Mouse (Mus musculus) testis, adult 2 months (tissue): Measurements from ENCODE around the gene Pigc. TPM values are rescaled to one million over a fixed set of nuclear protein-coding genes. Genes with fewer than 3 reads are reported as not detected.
A peak's percentile ranks its signal among the peaks of the same experiment; 100 is the strongest.

Source experiments
- H3K27ac ChIP-seq: fragments of 200-500 bp; 2 replicates; pipeline ENCODE4 v1.5.1; 2012; ENCODE audit warnings: low read depth, low read length; ENCODE audit not compliant: control insufficient read depth, insufficient read depth
- H3K27me3 ChIP-seq: fragments of 200-500 bp; 2 replicates; pipeline ENCODE4 v1.6.1; 2012; ENCODE audit warnings: mild to moderate bottlenecking, low read length, moderate library complexity; ENCODE audit not compliant: control insufficient read depth, insufficient read depth
- H3K36me3 ChIP-seq: fragments of 200-500 bp; 2 replicates; pipeline ENCODE4 v1.6.1; 2012; ENCODE audit warnings: mild to moderate bottlenecking, low read length; ENCODE audit not compliant: control insufficient read depth, insufficient read depth
- H3K4me1 ChIP-seq: fragments of 200-500 bp; 2 replicates; pipeline ENCODE4 v1.6.1; 2012; ENCODE audit warnings: low read length; ENCODE audit not compliant: control insufficient read depth, insufficient read depth
- H3K4me3 ChIP-seq: fragments of 200-500 bp; 2 replicates; pipeline ENCODE4 v1.5.1; 2012; ENCODE audit warnings: low read depth, mild to moderate bottlenecking, low read length, moderate library complexity, mixed read lengths; ENCODE audit not compliant: control insufficient read depth
- CTCF ChIP-seq: fragments of 200-500 bp; IDR thresholded peaks from 2 replicates; pipeline ENCODE4 v1.5.1; 2012; ENCODE audit warnings: low read depth, mild to moderate bottlenecking, inconsistent platforms, low read length, moderate library complexity; ENCODE audit not compliant: control insufficient read depth, insufficient read depth, insufficient replicate concordance
- POLR2A ChIP-seq: fragments of 200-500 bp; IDR thresholded peaks from 2 replicates; pipeline ENCODE4 v1.6.1; 2012; ENCODE audit warnings: low read depth, mild to moderate bottlenecking, inconsistent platforms, low read length, moderate library complexity; ENCODE audit not compliant: control insufficient read depth
- polyA plus RNA-seq: library from polyadenylated mRNA; depleted of rRNA; stranded (reverse); fragments of >200 nt; gene quantifications from 2 replicates; pipeline ENCODE4 v1.2.3, GENCODE M21; 2012

The Pigc gene
- polyA plus RNA-seq, 1 experiment, result 41.5 TPM

GRCm38 (mm10) chr1:161978173-161978700 lies 9.3 kb downstream of the Pigc start:
- Histone ChIP-seq H3K27ac (no peak overlapping the region), H3K4me1 (peaks cover 12% of the 10 kb centered on the region), H3K4me3 (peak overlapping the region; percentile 46), H3K36me3 (no peaks in the 10 kb centered on the region), H3K27me3 (no peaks in the 10 kb centered on the region)
- TF ChIP-seq POLR2A (no peak), CTCF (no peak)

DNA sequence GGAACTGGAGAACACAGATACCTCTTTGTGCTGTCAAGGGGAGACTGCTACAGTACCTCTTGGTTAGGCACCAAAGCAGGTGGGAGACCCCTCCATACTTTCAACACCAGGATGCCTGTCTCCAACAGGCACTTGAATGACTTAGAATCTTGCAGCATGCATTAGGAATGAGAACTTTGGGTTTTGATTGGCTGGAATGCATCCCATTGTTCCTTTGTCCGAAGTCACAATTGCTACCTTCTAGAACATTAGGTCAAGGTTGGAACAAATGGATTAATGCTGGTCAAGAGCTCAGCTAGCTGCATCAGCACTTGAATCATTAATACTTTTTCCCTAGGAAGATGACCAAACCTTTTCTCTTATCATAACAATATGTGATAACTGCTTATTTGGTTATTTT lies 10.6 kb downstream of the Pigc start, which contains the start of gene 4930558K02Rik:
Gene 4930558K02Rik, minus strand, starts transcription at position 101 of the 400 bp plus-strand sequence.
- Histone ChIP-seq H3K4me3 (peak within 1 kb of the TSS; percentile 46), H3K36me3 (no peaks in the 10 kb centered on the region), H3K27me3 (no peaks in the 10 kb centered on the region), H3K27ac (no peak within 1 kb of the TSS), H3K4me1 (peaks cover 12% of the 10 kb centered on the region)
- no peak for TF ChIP-seq CTCF
- no peak for TF ChIP-seq POLR2A

GRCm38 (mm10) chr1:161980046-161980445 lies 11.1 kb downstream of the Pigc start:
- Histone ChIP-seq H3K4me3 (no peak overlapping the region), H3K27ac (no peak overlapping the region), H3K36me3 (no peaks in the 10 kb centered on the region), H3K4me1 (peaks cover 12% of the 10 kb centered on the region), H3K27me3 (no peaks in the 10 kb centered on the region)
- TF ChIP-seq POLR2A (no peak), CTCF (no peak)

GRCm38 (mm10) chr1:161980626-161981298 lies 11.8 kb downstream of the Pigc start:
- Histone ChIP-seq H3K36me3 (no peaks in the 10 kb centered on the region), H3K4me3 (no peak overlapping the region), H3K27me3 (no peaks in the 10 kb centered on the region), H3K27ac (no peak overlapping the region), H3K4me1 (peaks cover 12% of the 10 kb centered on the region)
- TF ChIP-seq POLR2A (no peak), CTCF (no peak)

DNA sequence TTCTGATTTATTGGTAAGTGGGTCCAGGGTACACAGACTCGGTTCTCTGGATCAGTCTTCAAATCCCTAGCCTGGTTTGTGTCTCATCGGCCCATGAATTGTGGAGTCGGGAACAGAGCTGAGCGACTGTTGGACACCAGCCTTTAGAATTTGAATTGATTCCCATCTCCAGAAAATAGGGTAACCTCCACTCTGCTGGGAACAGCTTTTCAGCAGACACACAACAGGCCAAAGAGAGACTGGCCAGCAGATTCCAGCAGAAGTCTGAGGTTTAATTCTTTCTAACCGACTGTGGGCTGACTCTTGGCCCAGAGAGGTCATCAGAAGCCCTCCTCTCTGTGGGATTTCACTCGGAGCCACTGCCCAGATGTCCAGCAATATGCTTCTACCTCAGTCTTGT lies 14.5 kb downstream of the Pigc start:
- no peaks in the 10 kb centered on the region for H3K4me1 ChIP-seq
- TF ChIP-seq CTCF (no peak), POLR2A (no peak)
- H3K4me3 ChIP-seq, result no peak overlapping the region
- H3K27me3 ChIP-seq, result no peaks in the 10 kb centered on the region
- no peaks in the 10 kb centered on the region for H3K36me3 ChIP-seq
- H3K27ac ChIP-seq, result no peak overlapping the region

DNA sequence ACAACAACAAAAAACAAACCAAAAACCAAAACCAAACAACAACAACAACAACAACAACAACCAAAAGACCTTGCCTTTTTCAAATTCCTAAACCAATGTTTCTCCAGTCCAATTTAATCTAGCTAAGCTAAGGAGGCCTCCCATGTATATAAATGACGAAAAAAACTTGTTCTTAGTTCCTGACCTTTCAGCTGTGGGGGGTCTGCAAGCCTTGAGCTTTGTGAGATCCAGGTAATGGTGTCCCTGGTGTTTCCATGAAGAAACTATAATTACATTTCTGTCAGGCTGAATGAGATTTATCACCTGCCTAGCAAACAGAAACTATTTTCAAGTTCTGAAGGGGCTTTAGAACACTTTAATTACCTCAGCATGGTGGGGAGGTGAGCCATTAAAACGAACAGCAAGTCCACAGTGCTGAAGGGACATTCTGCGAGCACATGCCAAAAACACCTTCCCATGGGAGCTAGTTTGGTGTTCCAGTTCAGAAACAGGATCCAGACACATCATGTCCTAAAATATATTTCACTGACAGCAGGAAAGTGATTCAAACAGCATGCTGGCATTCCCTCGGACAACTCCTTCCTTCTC lies 15.1 kb downstream of the Pigc start:
- H3K36me3 ChIP-seq, result no peaks in the 10 kb centered on the region
- H3K4me1 ChIP-seq, result no peaks in the 10 kb centered on the region
- H3K27ac ChIP-seq, result no peak overlapping the region
- TF ChIP-seq POLR2A (no peak), CTCF (no peak)
- H3K4me3 ChIP-seq, result no peak overlapping the region
- H3K27me3 ChIP-seq, result no peaks in the 10 kb centered on the region

GRCm38 (mm10) chr1:161990684-161991578 lies 21.9 kb downstream of the Pigc start:
- H3K36me3 ChIP-seq, result no peaks in the 10 kb centered on the region
- H3K27ac ChIP-seq, result no peak overlapping the region
- no peak overlapping the region for H3K4me3 ChIP-seq
- TF ChIP-seq POLR2A (no peak), CTCF (no peak)
- no peaks in the 10 kb centered on the region for H3K27me3 ChIP-seq
- no peaks in the 10 kb centered on the region for H3K4me1 ChIP-seq
